Mouse (Mus musculus): Measurements from ENCODE around the gene Arhgef9. TPM values are rescaled to one million over a fixed set of nuclear protein-coding genes. Genes with fewer than 3 reads are reported as not detected.

Arhgef9 gene
- total and polyA plus RNA-seq, 2 experiments from 2014 or later: 11.8 to 32.1 TPM

DNA sequence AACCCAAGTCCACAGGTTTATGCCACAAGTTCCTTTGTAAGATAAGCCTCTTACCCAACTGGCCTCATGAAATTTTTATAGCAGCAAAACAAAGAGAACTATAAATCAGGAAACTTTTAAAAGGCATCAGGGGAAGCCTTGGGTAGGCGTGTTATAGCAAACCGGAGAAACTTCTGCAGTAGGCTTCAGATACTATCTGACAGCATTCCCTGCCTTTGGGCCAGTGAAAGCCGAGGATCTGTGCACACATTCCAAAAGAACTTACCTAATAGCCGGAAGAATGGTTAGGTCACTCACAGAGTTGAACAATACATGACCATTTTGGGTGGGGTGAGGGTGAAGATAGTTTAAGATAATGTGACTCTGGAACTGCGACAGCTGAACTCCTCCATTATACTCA, 168.7 kb downstream of the Arhgef9 start:
- H3K27ac ChIP-seq (ENCODE audit: low read depth): no peak overlapping the region
- ATAC-seq (ENCODE audit: insufficient read depth, low read depth) (no peak), DNase-seq (ENCODE audit: low spot score) (no peak)
- WGBS: 51% methylated on average over 5 of the region's 5 CpGs
- no peak overlapping the region for H3K4me2 ChIP-seq (ENCODE audit: low read depth, low read length)
- no peaks in the 10 kb centered on the region for H3K27me3 ChIP-seq (ENCODE audit: control insufficient read depth, insufficient read depth, low read length)
- TF ChIP-seq EP300 (IDR thresholded peaks at IDR 0.05; ENCODE audit: low read depth) (no peak), CTCF (IDR thresholded peaks at IDR 0.05; ENCODE audit: low read depth) (no peak)
- H3K4me1 ChIP-seq (ENCODE audit: control insufficient read depth, insufficient read depth): no peaks in the 10 kb centered on the region
- H3K4me3 ChIP-seq (ENCODE audit: low read depth, low read length): no peak overlapping the region
- no peaks in the 10 kb centered on the region for H3K9me3 ChIP-seq (replicated peaks; ENCODE audit: control insufficient read depth, low read length)
- H3K36me3 ChIP-seq (replicated peaks; ENCODE audit: control insufficient read depth, insufficient read depth, low read length): no peaks in the 10 kb centered on the region
- no peak overlapping the region for H3K9ac ChIP-seq (replicated peaks; ENCODE audit: low read depth, low read length)

GRCm38 (mm10) chrX:95026361-95026892, 170.2 kb downstream of the Arhgef9 start, which contains the start of gene Spin4:
Gene Spin4 (minus strand): TSS chrX:95026682.
- Histone ChIP-seq H3K9ac (replicated peaks; ENCODE audit: low read depth, low read length) (peak within 1 kb of the TSS; percentile 67), H3K27me3 (ENCODE audit: control insufficient read depth, insufficient read depth, low read length) (no peaks in the 10 kb centered on the region), H3K4me2 (ENCODE audit: low read depth, low read length) (peak within 1 kb of the TSS; percentile 59), H3K4me3 (ENCODE audit: low read depth, low read length) (peak within 1 kb of the TSS; percentile 65), H3K9me3 (replicated peaks; ENCODE audit: control insufficient read depth, low read length) (no peaks in the 10 kb centered on the region), H3K27ac (ENCODE audit: low read depth) (peak within 1 kb of the TSS; percentile 91), H3K36me3 (replicated peaks; ENCODE audit: control insufficient read depth, insufficient read depth, low read length) (no peaks in the 10 kb centered on the region), H3K4me1 (ENCODE audit: control insufficient read depth, insufficient read depth) (no peaks in the 10 kb centered on the region)
- ATAC-seq (ENCODE audit: insufficient read depth, low read depth) (peak; percentile 95), DNase-seq (ENCODE audit: low spot score) (peak; percentile 68)
- WGBS: 13% methylated on average over 24 of the region's 30 CpGs
- no peak for TF ChIP-seq CTCF (IDR thresholded peaks at IDR 0.05; ENCODE audit: low read depth)
- no peak for TF ChIP-seq EP300 (IDR thresholded peaks at IDR 0.05; ENCODE audit: low read depth)

- H3K27me3 ChIP-seq (ENCODE audit: control insufficient read depth, insufficient read depth, low read length): no peaks in the 10 kb centered on the region
- no peaks in the 10 kb centered on the region for H3K36me3 ChIP-seq (replicated peaks; ENCODE audit: control insufficient read depth, insufficient read depth, low read length)
- no peak for TF ChIP-seq CTCF (IDR thresholded peaks at IDR 0.05; ENCODE audit: low read depth)
- TF ChIP-seq EP300 (IDR thresholded peaks at IDR 0.05; ENCODE audit: low read depth): no peak
- whole genome bisulfite sequencing: 22% methylated on average over 23 of the region's 23 CpGs
- peak overlapping the region; percentile 65 for H3K4me3 ChIP-seq (ENCODE audit: low read depth, low read length)
- H3K9ac ChIP-seq (replicated peaks; ENCODE audit: low read depth, low read length): peak overlapping the region; percentile 67
- no peaks in the 10 kb centered on the region for H3K4me1 ChIP-seq (ENCODE audit: control insufficient read depth, insufficient read depth)
- DNase-seq (ENCODE audit: low spot score) (peak; percentile 9), ATAC-seq (ENCODE audit: insufficient read depth, low read depth) (peak; percentile 31; the same call in 1 of the 2 replicates)
- peak overlapping the region; percentile 91 for H3K27ac ChIP-seq (ENCODE audit: low read depth)
- peak overlapping the region; percentile 59 for H3K4me2 ChIP-seq (ENCODE audit: low read depth, low read length)
- no peaks in the 10 kb centered on the region for H3K9me3 ChIP-seq (replicated peaks; ENCODE audit: control insufficient read depth, low read length)
These were observed 170.8 kb downstream of the Arhgef9 start for GRCm38 (mm10) chrX:95025779-95026360.

DNA sequence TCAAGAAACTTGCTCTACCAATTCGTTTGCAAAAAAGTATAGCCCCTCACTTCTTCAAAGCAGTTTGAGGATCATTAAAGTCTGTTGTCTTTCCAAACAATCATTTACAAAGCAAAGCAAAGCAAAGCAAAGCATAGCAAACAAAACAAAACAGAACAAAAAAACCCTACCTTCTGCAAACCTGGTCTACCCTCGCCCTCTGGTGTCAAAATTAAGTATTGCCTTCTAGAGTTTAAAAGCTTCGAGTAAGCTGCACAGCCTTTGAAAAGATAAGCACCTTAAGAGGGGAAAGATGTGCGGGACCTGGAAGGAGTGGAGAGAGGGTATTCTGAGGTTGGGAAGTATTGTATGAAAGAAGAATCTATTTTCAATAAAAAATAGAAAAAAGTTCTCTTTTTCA, 184.6 kb downstream of the Arhgef9 start:
- Histone ChIP-seq H3K27ac (ENCODE audit: low read depth) (no peak overlapping the region), H3K9me3 (replicated peaks; ENCODE audit: control insufficient read depth, low read length) (no peaks in the 10 kb centered on the region), H3K36me3 (replicated peaks; ENCODE audit: control insufficient read depth, insufficient read depth, low read length) (no peaks in the 10 kb centered on the region), H3K4me3 (ENCODE audit: low read depth, low read length) (no peak overlapping the region), H3K27me3 (ENCODE audit: control insufficient read depth, insufficient read depth, low read length) (no peaks in the 10 kb centered on the region), H3K4me1 (ENCODE audit: control insufficient read depth, insufficient read depth) (no peaks in the 10 kb centered on the region), H3K4me2 (ENCODE audit: low read depth, low read length) (no peak overlapping the region), H3K9ac (replicated peaks; ENCODE audit: low read depth, low read length) (no peak overlapping the region)
- TF ChIP-seq EP300 (IDR thresholded peaks at IDR 0.05; ENCODE audit: low read depth) (no peak), CTCF (IDR thresholded peaks at IDR 0.05; ENCODE audit: low read depth) (peak; percentile 60)
- no peak for DNase-seq (ENCODE audit: low spot score)
- 13% methylated on average over 4 of the region's 4 CpGs for WGBS
- no peak for ATAC-seq (ENCODE audit: insufficient read depth, low read depth)

Other genes starting within 250 kb of the Arhgef9 start
- gene Spin4, start 170.2 kb downstream of the Arhgef9 start, total RNA-seq (2014; rRNA removed; ENCODE audit: low replicate concordance): 3.1 and 9.4 TPM in 2 replicates
- 2.3 and 2.4 TPM in 2 replicates for gene Spin4, start 170.2 kb downstream of the Arhgef9 start, polyA plus RNA-seq (2015; fragmentation: Nextera tagmentation; extraction: Ambion mirVana)
- gene Amer1, start 248.0 kb upstream of the Arhgef9 start, total RNA-seq (2014; rRNA removed; ENCODE audit: low replicate concordance): 6.9 and 7.0 TPM in 2 replicates
- gene Amer1, start 248.0 kb upstream of the Arhgef9 start, polyA plus RNA-seq (2015; fragmentation: Nextera tagmentation; extraction: Ambion mirVana): 3.8 and 4.0 TPM in 2 replicates

Data from heart, postnatal 0 days (tissue).